Mouse (Mus musculus) CH12.LX (cell line): ENCODE results near the gene BC051019. TPM values are rescaled to one million over a fixed set of nuclear protein-coding genes. Genes with fewer than 3 reads are reported as not detected.

Experiments
- DNase-seq: peaks from one replicate; pipeline ENCODE4 v3.0.0-alpha.2; 2013; ENCODE audit errors: extremely low read depth
- H3K27ac ChIP-seq: 2 replicates; pipeline ENCODE4 v1.5.1; 2012; ENCODE audit warnings: low read depth, mild to moderate bottlenecking, control low read depth, moderate library complexity; ENCODE audit not compliant: insufficient read depth
- H3K27me3 ChIP-seq: replicated peaks from 2 replicates; pipeline ENCODE3; 2012; ENCODE audit warnings: inconsistent platforms
- H3K36me3 ChIP-seq, 2 experiments: replicated peaks in 1 of 2; 2 replicates each; pipeline versions ENCODE3 to v1.6.1; 2012; ENCODE audit warnings: inconsistent platforms in 1 of 2, low read length in 1 of 2, mild to moderate bottlenecking in 1 of 2, mixed read lengths in 1 of 2, moderate library complexity in 1 of 2; ENCODE audit not compliant: control insufficient read depth in 1 of 2, insufficient read depth in 1 of 2
- H3K4me1 ChIP-seq, 2 experiments: 2 replicates each; pipeline ENCODE4 v1.6.1; 2012; ENCODE audit warnings: inconsistent platforms in 1 of 2, moderate library complexity in 1 of 2; ENCODE audit not compliant: insufficient read depth in 2 of 2, control insufficient read depth in 1 of 2
- H3K4me2 ChIP-seq: 2 replicates; pipeline ENCODE4 v1.6.1; 2012; ENCODE audit warnings: low read depth, mild to moderate bottlenecking, control low read depth; ENCODE audit not compliant: poor library complexity, insufficient read depth, severe bottlenecking
- H3K4me3 ChIP-seq, 3 experiments: fragments of 150-350 bp in 1 of 3; sonication (generic) in 1 of 3; replicated peaks in 1 of 3; 2 replicates each; pipeline versions ENCODE3 to v1.5.1; 2011 to 2012; ENCODE audit warnings: low read depth in 2 of 3, low read length in 2 of 3, mild to moderate bottlenecking in 2 of 3, moderate library complexity in 2 of 3, control low read depth in 1 of 3, improper control_type of control experiment in 1 of 3, inconsistent platforms in 1 of 3, mixed read lengths in 1 of 3; ENCODE audit not compliant: poor library complexity in 1 of 3
- H3K79me2 ChIP-seq: replicated peaks from 2 replicates; pipeline ENCODE4 v1.6.1; 2012; ENCODE audit warnings: mild to moderate bottlenecking, moderate library complexity; ENCODE audit not compliant: control insufficient read depth, poor library complexity, insufficient read depth, severe bottlenecking; ENCODE audit errors: extremely low read depth
- H3K9ac ChIP-seq: 2 replicates; pipeline ENCODE4 v1.6.1; 2012; ENCODE audit warnings: low read depth, mild to moderate bottlenecking, control low read depth, moderate library complexity; ENCODE audit not compliant: insufficient read depth
- H3K9me3 ChIP-seq: replicated peaks from 2 replicates; pipeline ENCODE3; 2012; ENCODE audit warnings: low read length, inconsistent platforms, mixed read lengths
- BHLHE40 ChIP-seq: IDR thresholded peaks from 2 replicates; pipeline ENCODE4 v1.6.1; 2011; ENCODE audit warnings: mild to moderate bottlenecking, low read depth, low read length, improper control_type of control experiment
- CHD1 ChIP-seq: IDR thresholded peaks from 2 replicates; pipeline ENCODE4 v1.6.1; 2012; ENCODE audit warnings: low read depth, low read length, improper control_type of control experiment, inconsistent platforms
- CTCF ChIP-seq, 2 experiments: IDR thresholded peaks in 1 of 2; conservative IDR thresholded peaks in 1 of 2; 2 replicates each; pipeline ENCODE4 v1.5.1; 2011 to 2012; ENCODE audit warnings: low read depth in 2 of 2, low read length in 2 of 2, improper control_type of control experiment in 1 of 2, inconsistent platforms in 1 of 2, mild to moderate bottlenecking in 1 of 2, moderate library complexity in 1 of 2
- E2F4 ChIP-seq: IDR thresholded peaks from 2 replicates; pipeline ENCODE4 v1.6.1; 2011; ENCODE audit warnings: low read depth, low read length, improper control_type of control experiment; ENCODE audit not compliant: insufficient replicate concordance
- EP300 ChIP-seq: IDR thresholded peaks from 2 replicates; pipeline ENCODE4 v1.6.1; 2011; ENCODE audit warnings: low read length, improper control_type of control experiment
- ETS1 ChIP-seq: conservative IDR thresholded peaks from 2 replicates; pipeline ENCODE4 v1.6.1; 2012; ENCODE audit warnings: low read depth, mild to moderate bottlenecking, inconsistent platforms, low read length, improper control_type of control experiment, moderate library complexity
- GABPA ChIP-seq: IDR thresholded peaks from 2 replicates; pipeline ENCODE4 v1.6.1; 2012; ENCODE audit warnings: low read depth, low read length, improper control_type of control experiment, inconsistent platforms; ENCODE audit not compliant: insufficient replicate concordance
- HCFC1 ChIP-seq: IDR thresholded peaks from 2 replicates; pipeline ENCODE4 v1.6.1; 2012; ENCODE audit warnings: low read depth, mild to moderate bottlenecking, inconsistent platforms, low read length, improper control_type of control experiment
- IRF4 ChIP-seq: IDR thresholded peaks from 2 replicates; pipeline ENCODE4 v1.6.1; 2014; ENCODE audit warnings: low read depth, mild to moderate bottlenecking, inconsistent platforms, low read length, improper control_type of control experiment
- JUND ChIP-seq: conservative IDR thresholded peaks from 2 replicates; pipeline ENCODE4 v1.6.1; 2011; ENCODE audit warnings: low read depth, low read length, improper control_type of control experiment
- KAT2A ChIP-seq: IDR thresholded peaks from 2 replicates; pipeline ENCODE4 v1.6.1; 2012; ENCODE audit warnings: low read length, improper control_type of control experiment, inconsistent platforms; ENCODE audit not compliant: insufficient replicate concordance
- MAFK ChIP-seq: IDR thresholded peaks from 2 replicates; pipeline ENCODE4 v1.6.1; 2011; ENCODE audit warnings: low read length, improper control_type of control experiment; ENCODE audit not compliant: insufficient replicate concordance
- MEF2A ChIP-seq: IDR thresholded peaks from 2 replicates; pipeline ENCODE4 v1.6.1; 2014; ENCODE audit warnings: low read depth, mild to moderate bottlenecking, inconsistent platforms, low read length, improper control_type of control experiment, borderline replicate concordance
- MXI1 ChIP-seq: IDR thresholded peaks from 2 replicates; pipeline ENCODE4 v1.6.1; 2011; ENCODE audit warnings: mild to moderate bottlenecking, low read depth, low read length, improper control_type of control experiment
- MYC ChIP-seq: IDR thresholded peaks from 2 replicates; pipeline ENCODE4 v1.6.1; 2011; ENCODE audit warnings: low read depth, mild to moderate bottlenecking, improper control_type of control experiment, low read length
- NELFE ChIP-seq: IDR thresholded peaks from 2 replicates; pipeline ENCODE4 v1.6.1; 2011; ENCODE audit warnings: low read depth, low read length, improper control_type of control experiment
- NRF1 ChIP-seq: IDR thresholded peaks from 2 replicates; pipeline ENCODE4 v1.6.1; 2014; ENCODE audit warnings: low read depth, mild to moderate bottlenecking, inconsistent platforms, low read length, improper control_type of control experiment, moderate library complexity
- POLR2A ChIP-seq: IDR thresholded peaks from 2 replicates; pipeline ENCODE4 v1.6.1; 2011; ENCODE audit warnings: low read depth, mild to moderate bottlenecking, improper control_type of control experiment, low read length
- POLR2AphosphoS2 ChIP-seq: IDR thresholded peaks from 2 replicates; pipeline ENCODE4 v1.6.1; 2011; ENCODE audit warnings: low read depth, low read length, improper control_type of control experiment
- RAD21 ChIP-seq: IDR thresholded peaks from 2 replicates; pipeline ENCODE4 v1.6.1; 2011; ENCODE audit warnings: low read depth, mild to moderate bottlenecking, low read length, improper control_type of control experiment, moderate library complexity
- RCOR1 ChIP-seq: conservative IDR thresholded peaks from 2 replicates; pipeline ENCODE4 v1.6.1; 2012; ENCODE audit warnings: low read depth, mild to moderate bottlenecking, inconsistent platforms, low read length, improper control_type of control experiment
- SIN3A ChIP-seq: IDR thresholded peaks from 2 replicates; pipeline ENCODE4 v1.6.1; 2012; ENCODE audit warnings: low read length, improper control_type of control experiment, inconsistent platforms
- SMC3 ChIP-seq: IDR thresholded peaks from 2 replicates; pipeline ENCODE4 v1.6.1; 2011; ENCODE audit warnings: low read depth, low read length, improper control_type of control experiment
- TBP ChIP-seq: conservative IDR thresholded peaks from 2 replicates; pipeline ENCODE4 v1.6.1; 2011; ENCODE audit warnings: low read depth, low read length, improper control_type of control experiment
- TCF12 ChIP-seq: IDR thresholded peaks from 2 replicates; pipeline ENCODE4 v1.6.1; 2014; ENCODE audit warnings: low read depth, mild to moderate bottlenecking, inconsistent platforms, low read length, improper control_type of control experiment
- UBTF ChIP-seq: IDR thresholded peaks from 2 replicates; pipeline ENCODE4 v1.6.1; 2012; ENCODE audit warnings: low read depth, mild to moderate bottlenecking, inconsistent platforms, low read length, improper control_type of control experiment, moderate library complexity
- USF2 ChIP-seq: conservative IDR thresholded peaks from 2 replicates; pipeline ENCODE4 v1.6.1; 2011; ENCODE audit warnings: low read depth, low read length, improper control_type of control experiment
- ZC3H11A ChIP-seq: IDR thresholded peaks from 2 replicates; pipeline ENCODE4 v1.6.1; 2012; ENCODE audit warnings: low read depth, mild to moderate bottlenecking, inconsistent platforms, low read length, improper control_type of control experiment
- ZMIZ1 ChIP-seq: IDR thresholded peaks from 2 replicates; pipeline ENCODE4 v1.6.1; 2012; ENCODE audit warnings: low read depth, mild to moderate bottlenecking, inconsistent platforms, low read length, improper control_type of control experiment
- ZNF384 ChIP-seq: IDR thresholded peaks from 2 replicates; pipeline ENCODE4 v1.6.1; 2012; ENCODE audit warnings: low read depth, low read length, improper control_type of control experiment, inconsistent platforms
- dilution Hi-C: fragments of 300-500 bp; cut with MboI; formaldehyde crosslinking; loops from 2 replicates; pipeline ENCODE4 v1.14.3; 2020; ENCODE audit warnings: low sequenced_read_pairs; ENCODE audit not compliant: extremely low pct_unique_long_range_greater_than_20kb, extremely low pct_ligation_motif_present
- in situ Hi-C: fragments of 300-500 bp; cut with MboI; formaldehyde crosslinking; loops from 3 replicates; pipeline ENCODE4 v1.14.3; 2019; ENCODE audit warnings: low sequenced_read_pairs, low pct_ligation_motif_present, low pct_unique_long_range_greater_than_20kb, mixed read lengths
- polyA plus RNA-seq: library from polyadenylated mRNA; unstranded; fragments of >175 nt; gene quantifications from 2 replicates; pipeline ENCODE4 v1.2.1, GENCODE M21; 2012; ENCODE audit warnings: low read depth; ENCODE audit not compliant: insufficient read length
- total RNA-seq, 2 experiments: library from RNA; depleted of rRNA; stranded (reverse); fragments of 300-350 nt in 1 of 2; fragments of >200 nt in 1 of 2; gene quantifications; 2 replicates each; pipeline ENCODE4 v1.2.3; 2012 to 2014

BC051019 gene
- total and polyA plus RNA-seq, 3 experiments = 0.17 to 0.33 TPM; not detected in 1

GRCm38 (mm10) chr7:109754034-109754433 lies 30.4 kb upstream of the BC051019 start:
- DNase-seq = no peak
- Histone ChIP-seq H3K27ac (no peak overlapping the region), H3K36me3 (peaks cover 0 to 7% of the 10 kb centered on the region in 2 experiments), H3K4me1 (peaks cover 2 to 18% of the 10 kb centered on the region in 2 experiments; a peak in 3 of 4 replicates), H3K79me2 (no peaks in the 10 kb centered on the region), H3K4me2 (no peak overlapping the region), H3K4me3 (no peak overlapping the region), H3K9ac (no peak overlapping the region), H3K9me3 (no peaks in the 10 kb centered on the region), H3K27me3 (peaks cover 2% of the 10 kb centered on the region)
- in situ Hi-C loops = no loop called here
- TF ChIP-seq UBTF = no peak
- peak; percentile 68; the same call in 1 of the 2 replicates for TF ChIP-seq MAFK
- dilution Hi-C loops = no loop called here

DNA sequence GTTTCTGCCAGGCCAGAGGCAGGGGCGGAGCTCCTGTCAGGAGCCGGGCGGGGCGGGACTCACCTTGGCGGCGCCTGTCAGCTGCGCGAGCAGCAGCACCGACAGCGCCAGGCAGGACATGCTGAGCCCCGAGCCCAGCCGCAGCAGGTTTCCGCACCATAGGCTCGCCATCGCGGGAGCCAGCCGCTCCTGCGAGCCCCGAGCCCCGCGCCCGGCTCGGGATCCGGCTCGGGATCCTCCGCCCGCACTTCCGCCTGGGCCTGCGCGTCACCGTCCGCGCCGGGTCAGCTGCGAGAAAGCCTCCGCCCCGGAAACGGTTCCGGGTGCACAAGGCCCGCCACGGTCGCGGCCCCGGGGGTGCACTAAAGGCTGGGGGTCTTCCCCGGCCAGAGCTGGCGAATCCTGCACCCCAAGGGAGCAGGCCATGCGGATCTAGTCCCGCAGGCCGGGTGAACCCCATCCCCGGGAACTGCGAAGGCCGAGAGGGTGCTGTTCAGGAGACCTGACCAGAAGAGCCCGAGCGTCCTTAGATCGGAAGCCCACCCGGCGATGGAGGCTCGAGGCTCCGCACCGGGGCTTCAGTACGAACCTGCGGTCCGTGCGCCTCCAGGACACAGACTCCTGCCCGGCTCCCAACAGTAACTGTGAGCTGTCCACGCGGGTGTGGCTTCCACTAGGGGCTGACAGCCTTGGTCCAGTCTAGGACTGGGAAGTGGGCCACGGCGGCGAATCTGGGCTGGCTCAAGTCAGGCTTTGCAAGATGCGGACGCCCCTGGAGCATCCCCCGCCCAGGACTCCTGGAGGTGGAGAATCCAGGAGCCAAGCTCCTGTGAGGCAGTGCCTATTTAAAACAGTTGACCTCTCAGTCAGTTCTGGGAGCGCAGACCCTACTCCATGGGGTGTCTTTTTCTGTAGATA lies 28.6 kb upstream of the BC051019 start, which contains the start of gene Tmem9b:
TSS of gene Tmem9b (minus strand) at position 868 of the 918 bp plus-strand sequence.
- Histone ChIP-seq H3K79me2 (no peaks in the 10 kb centered on the region), H3K36me3 (peaks cover 0 to 17% of the 10 kb centered on the region in 2 experiments), H3K27ac (0 out of 2 replicates have a peak within 1 kb of the TSS, but pooled peaks have one; percentile 11), H3K27me3 (no peaks in the 10 kb centered on the region), H3K9me3 (no peaks in the 10 kb centered on the region), H3K9ac (peak within 1 kb of the TSS; percentile 92), H3K4me1 (peaks cover 2 to 18% of the 10 kb centered on the region in 2 experiments; a peak in 3 of 4 replicates), H3K4me2 (peak within 1 kb of the TSS; percentile 81), H3K4me3 (peak within 1 kb of the TSS; percentile 87 to 96 (median 91))
- dilution Hi-C loops = no loop called here
- DNase-seq = peak; percentile 57
- in situ Hi-C loops = no loop called here
- TF ChIP-seq SIN3A (peak; percentile 80), CTCF (conservative IDR thresholded peaks at IDR 0.05 in 1 of 2, IDR thresholded peaks at IDR 0.05 in 1 of 2; ENCODE audit: low read depth in 2 of 2, low read length in 2 of 2) (no peak), KAT2A (peak; percentile 73; the same call in 1 of the 2 replicates), ZC3H11A (no peak), EP300 (no peak), SMC3 (no peak), TBP (no peak), UBTF (no peak), E2F4 (no peak), ZNF384 (no peak), RCOR1 (no peak), ZMIZ1 (peak; percentile 90), NRF1 (peak; percentile 79), NELFE (peak; percentile 74), IRF4 (peak; percentile 18; the same call in 1 of the 2 replicates), CHD1 (no peak), POLR2AphosphoS2 (no peak), MAFK (no peak), MEF2A (peak; percentile 25; the same call in 1 of the 2 replicates), ETS1 (no peak), RAD21 (no peak), MXI1 (0 out of 2 replicates have a peak, but pooled peaks have one; percentile 21), BHLHE40 (peak; percentile 38; the same call in 1 of the 2 replicates), MYC (no peak), GABPA (no peak), JUND (no peak), HCFC1 (peak; percentile 79), TCF12 (no peak), USF2 (no peak), POLR2A (peak; percentile 85)
